Mouse (Mus musculus) ES-E14 (cell line): ENCODE results near the gene Adamts16. TPM values are rescaled to one million over a fixed set of nuclear protein-coding genes. Genes with fewer than 3 reads are reported as not detected.

Experiments
- DNase-seq: peaks from one replicate; pipeline ENCODE4 v3.0.0-alpha.2; 2013; ENCODE audit warnings: low read depth, low spot score
- H3K27ac ChIP-seq: 2 replicates; pipeline ENCODE4 v1.5.1; 2012; ENCODE audit warnings: low read depth, mild to moderate bottlenecking, low read length, moderate library complexity, mixed read lengths; ENCODE audit not compliant: poor library complexity, insufficient read depth, severe bottlenecking
- H3K36me3 ChIP-seq: 2 replicates; pipeline ENCODE4 v1.6.1; 2012; ENCODE audit warnings: mild to moderate bottlenecking, low read length, moderate library complexity, mixed read lengths; ENCODE audit not compliant: control insufficient read depth, poor library complexity, insufficient read depth, severe bottlenecking
- H3K4me1 ChIP-seq, 2 experiments: fragments of 150-350 bp in 1 of 2; sonication (generic) in 1 of 2; 2 replicates each; pipeline ENCODE4 v1.6.1; 2012; ENCODE audit warnings: low read length in 2 of 2, mild to moderate bottlenecking in 1 of 2, mixed read lengths in 1 of 2; ENCODE audit not compliant: control insufficient read depth in 2 of 2, insufficient read depth in 2 of 2, poor library complexity in 1 of 2
- H3K4me3 ChIP-seq, 2 experiments: fragments of 150-350 bp in 1 of 2; sonication (generic) in 1 of 2; 2 replicates each; pipeline ENCODE4 v1.5.1; 2012; ENCODE audit warnings: low read length in 2 of 2, low read depth in 1 of 2, mild to moderate bottlenecking in 1 of 2, mixed read lengths in 1 of 2; ENCODE audit not compliant: insufficient read depth in 1 of 2, poor library complexity in 1 of 2, severe bottlenecking in 1 of 2
- H3K9ac ChIP-seq: 2 replicates; pipeline ENCODE4 v1.6.1; 2012; ENCODE audit warnings: low read depth, mild to moderate bottlenecking, low read length, mixed read lengths; ENCODE audit not compliant: poor library complexity, insufficient read depth, severe bottlenecking
- H3K9me3 ChIP-seq: fragments of 150-350 bp; sonication (generic); 2 replicates; pipeline ENCODE4 v1.6.1; 2012; ENCODE audit warnings: low read depth, mild to moderate bottlenecking, low read length; ENCODE audit not compliant: control insufficient read depth, insufficient read depth
- CHD2 ChIP-seq: IDR thresholded peaks from 2 replicates; pipeline ENCODE4 v1.6.1; 2014; ENCODE audit warnings: mild to moderate bottlenecking, low read depth, low read length, inconsistent platforms
- HCFC1 ChIP-seq: IDR thresholded peaks from 2 replicates; pipeline ENCODE4 v1.6.1; 2012; ENCODE audit warnings: low read length, inconsistent platforms, borderline replicate concordance; ENCODE audit not compliant: insufficient read depth
- MAFK ChIP-seq: IDR thresholded peaks from 2 replicates; pipeline ENCODE4 v1.6.1; 2014; ENCODE audit warnings: mild to moderate bottlenecking, low read depth, low read length, inconsistent platforms; ENCODE audit not compliant: insufficient read depth
- ZC3H11A ChIP-seq: IDR thresholded peaks from 2 replicates; pipeline ENCODE4 v1.6.1; 2012; ENCODE audit warnings: low read depth, mild to moderate bottlenecking, inconsistent platforms, low read length, borderline replicate concordance
- ZNF384 ChIP-seq: IDR thresholded peaks from 2 replicates; pipeline ENCODE4 v1.6.1; 2012; ENCODE audit warnings: low read depth, low read length, inconsistent platforms
- in situ Hi-C, 2 experiments: fragments of 600-800 bp; cut with MboI; formaldehyde crosslinking; loops; one replicate each; pipeline ENCODE4 v1.15.1; 2025; ENCODE audit warnings: low sequenced_read_pairs in 2 of 2, inconsistent platforms in 1 of 2; ENCODE audit not compliant: unreplicated experiment in 2 of 2
- total RNA-seq: library from RNA; depleted of rRNA; stranded (reverse); fragments of 300-350 nt; gene quantifications from 2 replicates; pipeline ENCODE4 v1.2.3, GENCODE M21; 2012

The Adamts16 gene
- total RNA-seq, 1 experiment, result 0.13 TPM

- H3K4me3 ChIP-seq, result no peak overlapping the region
- H3K9me3 ChIP-seq, result no peaks in the 10 kb centered on the region
- H3K4me1 ChIP-seq, result no peaks in the 10 kb centered on the region
- DNase-seq, result no peak
- H3K36me3 ChIP-seq, result no peaks in the 10 kb centered on the region
- no peak overlapping the region for H3K9ac ChIP-seq
- in situ Hi-C loops, result no loop called here
- TF ChIP-seq CHD2 (no peak), ZNF384 (no peak), HCFC1 (no peak), MAFK (no peak), ZC3H11A (no peak)
- H3K27ac ChIP-seq, result no peak overlapping the region
These were observed 127.4 kb downstream of the Adamts16 start for GRCm38 (mm10) chr13:70714081-70714775.

GRCm38 (mm10) chr13:70713331-70713730 lies 128.3 kb downstream of the Adamts16 start:
- no peak for DNase-seq
- no peak overlapping the region for H3K9ac ChIP-seq
- in situ Hi-C loops, result no loop called here
- no peak overlapping the region for H3K27ac ChIP-seq
- H3K9me3 ChIP-seq, result no peaks in the 10 kb centered on the region
- no peaks in the 10 kb centered on the region for H3K4me1 ChIP-seq
- H3K36me3 ChIP-seq, result no peaks in the 10 kb centered on the region
- H3K4me3 ChIP-seq, result no peak overlapping the region
- TF ChIP-seq HCFC1 (no peak), ZNF384 (no peak), ZC3H11A (no peak)

- Histone ChIP-seq H3K4me3 (no peak overlapping the region), H3K9me3 (no peaks in the 10 kb centered on the region), H3K9ac (no peak overlapping the region), H3K36me3 (no peaks in the 10 kb centered on the region), H3K27ac (no peak overlapping the region), H3K4me1 (no peaks in the 10 kb centered on the region)
- no peak for DNase-seq
- TF ChIP-seq ZC3H11A (no peak), CHD2 (no peak), ZNF384 (no peak), MAFK (no peak), HCFC1 (no peak)
- in situ Hi-C loops, result no loop called here
These were observed 134.3 kb downstream of the Adamts16 start for GRCm38 (mm10) chr13:70707158-70707854.

DNA sequence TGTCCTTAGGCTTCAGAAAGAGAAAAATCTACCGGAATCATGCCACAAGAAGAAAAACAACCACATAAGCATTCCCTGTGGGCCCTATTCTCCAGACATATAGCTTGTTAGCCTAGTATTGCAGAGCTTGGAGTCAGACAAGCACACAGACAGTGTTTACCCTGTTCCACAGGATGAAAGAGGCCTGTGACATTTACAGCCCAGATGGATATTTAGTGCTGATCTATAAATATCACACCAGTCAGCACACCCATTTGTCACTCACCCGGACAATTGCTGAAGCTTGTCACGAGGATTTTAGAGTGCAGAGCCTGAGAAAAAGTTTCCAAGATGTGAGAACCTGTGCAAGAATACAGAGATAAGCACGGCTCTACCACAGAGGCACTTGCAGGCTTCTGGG lies 138.7 kb downstream of the Adamts16 start:
- H3K4me3 ChIP-seq, result no peak overlapping the region
- in situ Hi-C loops, result no loop called here
- H3K9me3 ChIP-seq, result no peaks in the 10 kb centered on the region
- no peaks in the 10 kb centered on the region for H3K36me3 ChIP-seq
- DNase-seq, result no peak
- H3K27ac ChIP-seq, result no peak overlapping the region
- H3K9ac ChIP-seq, result no peak overlapping the region
- no peak for TF ChIP-seq ZC3H11A
- no peak for TF ChIP-seq HCFC1
- no peak for TF ChIP-seq MAFK
- TF ChIP-seq ZNF384, result no peak
- TF ChIP-seq CHD2, result no peak
- H3K4me1 ChIP-seq, result no peaks in the 10 kb centered on the region
